Mouse (Mus musculus): ENCODE data around the gene Gm16253.
"Not testable (repeated sequence)": the region's sequence is repeated elsewhere in the genome, so short reads cannot be mapped to it uniquely, and the experiment has no call there.

Gm16253 gene

GRCm38 (mm10) chr3:96598156-96599068 lies 21.6 kb downstream of the Gm16253 start:
- peak; percentile 66 for DNase-seq (ENCODE audit: low spot score)

GRCm38 (mm10) chr3:96599069-96599393 lies 22.2 kb downstream of the Gm16253 start:
- no peak for DNase-seq (ENCODE audit: low spot score)

- no peak for DNase-seq (ENCODE audit: low spot score)
These were observed 22.6 kb downstream of the Gm16253 start for GRCm38 (mm10) chr3:96599411-96599810.

GRCm38 (mm10) chr3:96600639-96601250 lies 24.0 kb downstream of the Gm16253 start, which contains the start of gene Lix1l:
Lix1l (plus strand) TSS chr3:96601149.
- peak; percentile 95 for DNase-seq (ENCODE audit: low spot score)

- DNase-seq (ENCODE audit: low spot score) = peak; percentile 66
These were observed 24.5 kb downstream of the Gm16253 start for GRCm38 (mm10) chr3:96601251-96601787.

GRCm38 (mm10) chr3:96601941-96602703 lies 25.3 kb downstream of the Gm16253 start:
- DNase-seq (ENCODE audit: low spot score) = no peak

GRCm38 (mm10) chr3:96602704-96603084 lies 25.9 kb downstream of the Gm16253 start:
- no peak for DNase-seq (ENCODE audit: low spot score)

- DNase-seq (ENCODE audit: low spot score) = no peak
These were observed 26.5 kb downstream of the Gm16253 start for GRCm38 (mm10) chr3:96603311-96603710.

GRCm38 (mm10) chr3:96606007-96606406 lies 29.2 kb downstream of the Gm16253 start:
- not testable (repeated sequence) for DNase-seq (ENCODE audit: low spot score)

- no peak for DNase-seq (ENCODE audit: low spot score)
These were observed 29.8 kb downstream of the Gm16253 start for GRCm38 (mm10) chr3:96606618-96607017.

- DNase-seq (ENCODE audit: low spot score) = no peak
These were observed 41.2 kb downstream of the Gm16253 start for GRCm38 (mm10) chr3:96617941-96618340.

GRCm38 (mm10) chr3:96623201-96623600 lies 46.4 kb downstream of the Gm16253 start:
- no peak for DNase-seq (ENCODE audit: low spot score)

- peak; percentile 96 for DNase-seq (ENCODE audit: low spot score)
These were observed 53.2 kb downstream of the Gm16253 start, which contains the start of gene Rbm8a for GRCm38 (mm10) chr3:96629729-96630600. Rbm8a (plus strand) TSS chr3:96629933.
